ENCODE assay signal across 14 mouse cellular contexts in genomic region chr2:13233902-13234301, GRCm38 (mm10). TPM values are rescaled to one million over a fixed set of nuclear protein-coding genes. Genes with fewer than 3 reads are reported as not detected.
DNase-seq lines count a peak whose midpoint lies in the region; ATAC-seq and TF ChIP-seq lines count a peak whose summit lies in the region.
"Had no signal": no experiment of that assay in that cellular context is flagged by ENCODE, and none has a peak within 500 bp of the region (broad histone marks: within the 10 kb centered on the region; RNA-seq: fewer than 3 reads in every experiment).

No protein-coding gene starts in this region.

- H3K36me3 ChIP-seq in hindbrain, embryonic 16.5 days (ENCODE audit: control insufficient read depth, insufficient read depth, low read length) = no peaks in the 10 kb centered on the region
- H3K36me3 ChIP-seq: liver, embryonic 13.5 days had no signal

- H3K9me3 ChIP-seq in hindbrain, embryonic 16.5 days (ENCODE audit: control insufficient read depth, low read length) = no peaks in the 10 kb centered on the region
- H3K9me3 ChIP-seq: liver, embryonic 13.5 days had no signal

- intact Hi-C loops in gastrocnemius, adult 2 months (cut with DNase I) = no loop called here

- H3K4me3 ChIP-seq in hindbrain, embryonic 16.5 days (ENCODE audit: low read length) = no peak overlapping the region
- H3K4me3 ChIP-seq in gastrocnemius, adult 2 months = no peak overlapping the region
- H3K4me3 ChIP-seq: liver, embryonic 13.5 days had no signal

- H3K4me1 ChIP-seq in hindbrain, embryonic 16.5 days (ENCODE audit: control insufficient read depth, insufficient read depth, low read depth, low read length) = no peaks in the 10 kb centered on the region; the same call in 1 of the 2 replicates

- peak; percentile 26 for DNase-seq in kidney, adult 9 months
- no peak for DNase-seq in kidney, postnatal 25 days
- peak; percentile 63 for DNase-seq in mesoderm, embryonic 11.5 days (ENCODE audit: low read depth, low spot score)
- no peak for DNase-seq in adipocyte (ENCODE audit: low spot score)
- no peak for DNase-seq in gastrocnemius, adult 2 months
- no peak for DNase-seq in layer of hippocampus, postnatal 10 days (ENCODE audit: low spot score in 2 of 2)
- DNase-seq: cerebellum, postnatal 25 days; gastrocnemius, postnatal 25 days; liver, embryonic 13.5 days; lung, postnatal 14 days; thymus, postnatal 4 days had no signal

- no peak overlapping the region for H3K4me2 ChIP-seq in hindbrain, embryonic 16.5 days (ENCODE audit: low read length)
- H3K4me2 ChIP-seq: liver, embryonic 13.5 days had no signal

- H3K9ac ChIP-seq in hindbrain, embryonic 16.5 days (ENCODE audit: low read depth, low read length) = no peak overlapping the region
- H3K9ac ChIP-seq: liver, embryonic 13.5 days had no signal

- no peak for TF ChIP-seq CTCF in gastrocnemius, adult 2 months (IDR thresholded peaks at IDR 0.05)

- peak; percentile 11; the same call in 1 of the 2 replicates for ATAC-seq in hindbrain, embryonic 16.5 days
- ATAC-seq: forebrain, embryonic 16.5 days; midbrain, embryonic 16.5 days had no signal

- H3K27ac ChIP-seq in hindbrain, embryonic 16.5 days (ENCODE audit: low read depth, low read length) = no peak overlapping the region
- H3K27ac ChIP-seq in gastrocnemius, adult 2 months = no peak overlapping the region
- H3K27ac ChIP-seq: liver, embryonic 13.5 days had no signal

- 40% methylated on average over 7 of the region's 7 CpGs for WGBS in hindbrain, embryonic 16.5 days

- H3K27me3 ChIP-seq in hindbrain, embryonic 16.5 days (replicated peaks; ENCODE audit: control insufficient read depth, insufficient read depth, low read length) = no peaks in the 10 kb centered on the region
- H3K27me3 ChIP-seq: liver, embryonic 13.5 days had no signal

RNA-seq across cellular contexts. Expression of gene Rsu1, which starts 37.3 kb away (rescaled TPM):
- polyA plus RNA-seq in hindbrain, embryonic 16.5 days (2015; fragmentation: Nextera tagmentation; extraction: Ambion mirVana) = 85.5 and 97.5 TPM in 2 replicates
- total RNA-seq in gastrocnemius, adult 2 months (2021) = 10 to 100 TPM; 29.4 to 35.2 TPM
- total RNA-seq in layer of hippocampus, postnatal 10 days (2021) = 10 to 100 TPM; 46.9 to 54.9 TPM

Comparison
In these comparisons a context has a peak if more than half of its experiments do, and no peak if none do; other contexts are left out.
1. DNase-seq: peak in kidney, adult 9 months (single experiment) and mesoderm, embryonic 11.5 days (single experiment); none in kidney, postnatal 25 days (0 of 2), adipocyte (single experiment), gastrocnemius, adult 2 months (single experiment) and layer of hippocampus, postnatal 10 days (0 of 2).